Mouse (Mus musculus): ENCODE measurements around the gene Tubd1. TPM values are rescaled to one million over a fixed set of nuclear protein-coding genes. Genes with fewer than 3 reads are reported as not detected.

Gene Tubd1
- polyA plus RNA-seq, 1 experiment from 2014 or later: 8.4 TPM

DNA sequence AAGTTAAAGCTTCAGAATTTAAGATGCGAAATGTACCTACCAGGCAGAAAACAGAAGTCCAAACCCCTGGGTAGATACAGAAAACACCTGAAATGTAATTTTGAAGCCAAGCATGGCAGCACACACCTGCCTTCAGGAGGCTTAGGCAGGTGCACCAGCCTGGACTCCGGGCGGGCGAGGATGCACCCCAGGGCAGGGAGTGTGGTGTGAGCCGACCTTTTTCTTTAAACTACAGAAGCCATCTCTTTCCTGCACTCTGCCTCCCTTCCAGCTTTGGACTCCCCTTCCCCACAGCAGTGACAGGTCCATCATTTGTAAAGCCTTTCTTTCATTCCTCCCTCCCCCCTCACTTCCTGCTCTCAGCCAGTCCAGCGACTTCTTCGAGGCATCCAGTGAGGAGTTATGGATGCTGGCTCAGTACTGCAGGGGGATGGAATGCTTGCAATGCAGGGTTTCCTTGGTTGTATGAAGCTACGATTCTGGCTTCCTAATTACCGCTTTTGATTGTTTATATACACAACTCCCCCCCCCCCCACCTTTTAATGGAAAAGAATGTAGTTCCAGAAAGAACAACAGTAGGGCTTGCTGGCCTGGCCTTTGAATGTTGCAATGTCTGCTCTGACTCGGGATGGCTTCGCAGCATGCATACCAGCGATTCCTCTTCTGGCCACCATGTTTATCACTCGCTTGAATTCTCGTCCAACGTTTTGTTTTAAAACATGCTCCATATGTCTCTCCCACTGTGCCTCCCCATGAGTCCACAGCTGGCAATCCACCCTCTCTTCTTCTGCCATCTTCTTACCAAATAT is 26.5 kb downstream of the Tubd1 start:
- H3K9ac ChIP-seq (ENCODE audit: low read depth, low read length): no peak overlapping the region
- peak; percentile 94 for DNase-seq (ENCODE audit: low spot score)
- peak overlapping the region; percentile 43 for H3K27ac ChIP-seq
- no peaks in the 10 kb centered on the region for H3K4me1 ChIP-seq (replicated peaks; ENCODE audit: insufficient read depth, low read length)
- no peaks in the 10 kb centered on the region for H3K27me3 ChIP-seq (ENCODE audit: insufficient read depth, low read length)
- ATAC-seq (replicated peaks; ENCODE audit: low FRiP score, low read depth): peak; percentile 62
- peak overlapping the region; percentile 0; the same call in 1 of the 2 replicates for H3K4me2 ChIP-seq (ENCODE audit: low read length)
- WGBS: 37% methylated on average over 15 of the region's 15 CpGs
- TF ChIP-seq CTCF (IDR thresholded peaks at IDR 0.05; ENCODE audit: low read depth): no peak
- H3K36me3 ChIP-seq (ENCODE audit: insufficient read depth, low read length): no peaks in the 10 kb centered on the region
- no peaks in the 10 kb centered on the region for H3K9me3 ChIP-seq (replicated peaks; ENCODE audit: low read length)
- no peak overlapping the region for H3K4me3 ChIP-seq (replicated peaks; ENCODE audit: low read depth, low read length)

DNA sequence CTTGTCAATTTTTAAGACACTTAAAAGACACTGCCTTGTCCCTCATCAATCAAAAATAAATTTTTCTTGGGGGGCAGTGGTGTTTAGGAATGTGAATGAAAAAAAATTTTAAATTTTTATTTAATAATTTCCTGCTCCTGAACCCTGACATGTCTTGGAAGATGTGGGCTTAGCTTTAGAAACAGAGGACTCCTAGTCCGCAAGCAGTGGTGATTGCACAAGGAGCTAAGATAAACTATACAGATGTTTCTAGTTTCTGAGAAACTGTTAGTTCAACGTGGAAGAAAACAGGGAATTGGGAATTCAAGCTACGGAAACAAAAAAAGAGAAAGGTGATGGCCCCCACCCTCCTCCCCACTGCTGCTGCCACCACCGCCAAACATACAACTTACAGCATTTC is 27.1 kb downstream of the Tubd1 start:
- Histone ChIP-seq H3K36me3 (ENCODE audit: insufficient read depth, low read length) (no peaks in the 10 kb centered on the region), H3K9me3 (replicated peaks; ENCODE audit: low read length) (no peaks in the 10 kb centered on the region), H3K9ac (ENCODE audit: low read depth, low read length) (no peak overlapping the region), H3K27me3 (ENCODE audit: insufficient read depth, low read length) (no peaks in the 10 kb centered on the region), H3K4me2 (ENCODE audit: low read length) (peak overlapping the region; percentile 0; the same call in 1 of the 2 replicates), H3K27ac (peak overlapping the region; percentile 43), H3K4me3 (replicated peaks; ENCODE audit: low read depth, low read length) (no peak overlapping the region), H3K4me1 (replicated peaks; ENCODE audit: insufficient read depth, low read length) (0 out of 2 replicates have a peak, but pooled peaks cover under 1% of the 10 kb centered on the region)
- ATAC-seq (replicated peaks; ENCODE audit: low FRiP score, low read depth) (no peak), DNase-seq (ENCODE audit: low spot score) (peak; percentile 29)
- no peak for TF ChIP-seq CTCF (IDR thresholded peaks at IDR 0.05; ENCODE audit: low read depth)
- 65% methylated on average over 4 of the region's 4 CpGs for WGBS

GRCm38 (mm10) chr11:86572623-86573022 is 27.8 kb downstream of the Tubd1 start:
- no peaks in the 10 kb centered on the region for H3K9me3 ChIP-seq (replicated peaks; ENCODE audit: low read length)
- H3K9ac ChIP-seq (ENCODE audit: low read depth, low read length): no peak overlapping the region
- 65% methylated on average over 2 of the region's 2 CpGs for WGBS
- no peak overlapping the region for H3K27ac ChIP-seq
- no peak overlapping the region for H3K4me3 ChIP-seq (replicated peaks; ENCODE audit: low read depth, low read length)
- H3K4me1 ChIP-seq (replicated peaks; ENCODE audit: insufficient read depth, low read length): peaks cover 6% of the 10 kb centered on the region; the same call in 1 of the 2 replicates
- no peaks in the 10 kb centered on the region for H3K27me3 ChIP-seq (ENCODE audit: insufficient read depth, low read length)
- H3K4me2 ChIP-seq (ENCODE audit: low read length): no peak overlapping the region
- peak; percentile 26; the same call in 1 of the 2 replicates for TF ChIP-seq CTCF (IDR thresholded peaks at IDR 0.05; ENCODE audit: low read depth)
- H3K36me3 ChIP-seq (ENCODE audit: insufficient read depth, low read length): no peaks in the 10 kb centered on the region
- no peak for ATAC-seq (replicated peaks; ENCODE audit: low FRiP score, low read depth)
- no peak for DNase-seq (ENCODE audit: low spot score)

- no peak overlapping the region for H3K4me2 ChIP-seq (ENCODE audit: low read length)
- TF ChIP-seq CTCF (IDR thresholded peaks at IDR 0.05; ENCODE audit: low read depth): no peak
These were observed 28.9 kb downstream of the Tubd1 start for GRCm38 (mm10) chr11:86573646-86574231.

DNA sequence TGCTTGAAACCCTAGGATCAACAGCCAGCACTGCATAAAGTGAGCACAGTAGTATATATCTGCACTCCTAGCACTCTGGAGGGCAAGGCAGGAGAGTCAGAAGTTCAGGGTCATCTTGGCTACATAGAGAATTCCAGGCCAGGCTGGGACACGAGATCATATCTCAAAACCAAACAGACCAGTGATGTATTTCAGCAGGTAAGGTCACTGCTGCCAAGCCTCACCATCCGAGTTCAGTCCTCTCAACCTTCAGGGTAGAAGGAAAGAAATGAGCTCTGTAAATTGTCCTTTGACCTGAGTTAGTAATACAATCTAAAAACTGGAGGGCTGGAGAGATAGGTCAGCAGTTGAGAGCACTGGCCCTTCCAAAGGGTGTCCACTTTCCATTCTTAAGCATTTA is 29.6 kb downstream of the Tubd1 start:
- Histone ChIP-seq H3K4me2 (ENCODE audit: low read length) (no peak overlapping the region), H3K4me3 (replicated peaks; ENCODE audit: low read depth, low read length) (no peak overlapping the region), H3K9ac (ENCODE audit: low read depth, low read length) (no peak overlapping the region), H3K36me3 (ENCODE audit: insufficient read depth, low read length) (no peaks in the 10 kb centered on the region), H3K9me3 (replicated peaks; ENCODE audit: low read length) (no peaks in the 10 kb centered on the region), H3K27ac (no peak overlapping the region), H3K4me1 (replicated peaks; ENCODE audit: insufficient read depth, low read length) (peaks cover 12% of the 10 kb centered on the region), H3K27me3 (ENCODE audit: insufficient read depth, low read length) (no peaks in the 10 kb centered on the region)
- TF ChIP-seq CTCF (IDR thresholded peaks at IDR 0.05; ENCODE audit: low read depth): no peak
- ATAC-seq (replicated peaks; ENCODE audit: low FRiP score, low read depth): no peak
- 24% methylated on average over 2 of the region's 2 CpGs for WGBS
- no peak for DNase-seq (ENCODE audit: low spot score)

More at GRCm38 (mm10) chr11:86573646-86574231, 28.9 kb downstream of the Tubd1 start:
- WGBS: 80% methylated on average over 6 of the region's 6 CpGs
- peaks cover 6% of the 10 kb centered on the region; the same call in 1 of the 2 replicates for H3K4me1 ChIP-seq (replicated peaks; ENCODE audit: insufficient read depth, low read length)
- no peaks in the 10 kb centered on the region for H3K9me3 ChIP-seq (replicated peaks; ENCODE audit: low read length)
- no peak overlapping the region for H3K27ac ChIP-seq
- no peaks in the 10 kb centered on the region for H3K36me3 ChIP-seq (ENCODE audit: insufficient read depth, low read length)
- no peaks in the 10 kb centered on the region for H3K27me3 ChIP-seq (ENCODE audit: insufficient read depth, low read length)
- ATAC-seq (replicated peaks; ENCODE audit: low FRiP score, low read depth): no peak
- no peak for DNase-seq (ENCODE audit: low spot score)
- H3K4me3 ChIP-seq (replicated peaks; ENCODE audit: low read depth, low read length): no peak overlapping the region
- H3K9ac ChIP-seq (ENCODE audit: low read depth, low read length): no peak overlapping the region

DNA sequence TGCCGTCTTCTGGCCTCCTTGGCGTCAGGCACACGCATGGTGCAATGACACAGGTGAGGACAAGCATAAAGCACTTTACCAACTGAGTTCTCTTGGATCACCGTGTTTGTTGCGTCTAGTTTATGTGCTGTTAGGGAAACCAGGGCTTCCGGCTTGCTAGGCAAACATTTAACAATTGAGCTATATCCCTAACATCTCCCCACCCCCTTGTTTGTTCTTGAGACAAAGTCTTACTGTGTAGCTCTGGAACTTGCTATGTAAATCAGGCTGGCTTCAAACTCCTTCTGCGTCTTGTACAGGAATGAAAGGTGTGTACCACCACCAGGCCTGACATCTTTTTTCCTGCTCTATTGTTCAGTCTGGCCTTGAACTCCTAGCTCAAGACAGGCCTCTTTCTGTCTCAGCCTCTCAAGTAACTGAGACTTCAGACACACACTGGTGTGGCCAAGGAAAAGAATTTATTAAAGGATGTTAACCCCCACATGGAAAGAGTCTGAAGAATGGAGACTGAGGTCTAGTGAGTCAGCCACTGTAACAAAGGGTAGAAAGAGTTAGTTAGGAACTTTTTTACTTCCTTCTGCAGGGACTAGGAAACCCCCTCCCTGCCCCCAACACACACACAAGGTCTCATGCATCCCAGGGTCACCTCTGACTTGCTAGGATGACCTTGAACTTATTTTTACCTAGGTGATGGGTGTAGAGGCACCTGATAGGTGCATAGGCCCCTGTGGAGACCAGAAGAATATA is 31.0 kb downstream of the Tubd1 start:
- ATAC-seq (replicated peaks; ENCODE audit: low FRiP score, low read depth): no peak
- Histone ChIP-seq H3K27ac (peak overlapping the region; percentile 40), H3K27me3 (ENCODE audit: insufficient read depth, low read length) (no peaks in the 10 kb centered on the region), H3K9me3 (replicated peaks; ENCODE audit: low read length) (no peaks in the 10 kb centered on the region), H3K4me1 (replicated peaks; ENCODE audit: insufficient read depth, low read length) (peaks cover 22% of the 10 kb centered on the region), H3K36me3 (ENCODE audit: insufficient read depth, low read length) (no peaks in the 10 kb centered on the region), H3K9ac (ENCODE audit: low read depth, low read length) (no peak overlapping the region), H3K4me2 (ENCODE audit: low read length) (no peak overlapping the region), H3K4me3 (replicated peaks; ENCODE audit: low read depth, low read length) (no peak overlapping the region)
- no peak for DNase-seq (ENCODE audit: low spot score)
- WGBS: 72% methylated on average over 7 of the region's 7 CpGs
- TF ChIP-seq CTCF (IDR thresholded peaks at IDR 0.05; ENCODE audit: low read depth): no peak
